Mouse (Mus musculus) embryonic facial prominence, embryonic 14.5 days (tissue): Measurements from ENCODE around the gene Pramef17. TPM values are rescaled to one million over a fixed set of nuclear protein-coding genes. Genes with fewer than 3 reads are reported as not detected.

Experiments used
- polyA plus RNA-seq: library from polyadenylated mRNA; unstranded; fragments of >200 nt; fragmentation: Nextera tagmentation; extraction: Ambion mirVana; gene quantifications from 2 replicates; pipeline ENCODE4 v1.2.1, GENCODE M21; 2014

Pramef17 gene
- polyA plus RNA-seq, 1 experiment from 2014 or later: not detected

Other genes starting within 250 kb of the Pramef17 start
- gene Gm13023, start 205.0 kb downstream of the Pramef17 start, polyA plus RNA-seq: not detected in 2 replicates
- gene Gm13084, start 178.3 kb downstream of the Pramef17 start, polyA plus RNA-seq: not detected in 2 replicates
- gene Gm13103, start 147.9 kb downstream of the Pramef17 start, polyA plus RNA-seq: not detected in 2 replicates
- not detected in 2 replicates for gene Pramef6, start 94.0 kb downstream of the Pramef17 start, polyA plus RNA-seq
- gene Pramef25, start 43.4 kb downstream of the Pramef17 start, polyA plus RNA-seq: not detected in 2 replicates
- not detected in 2 replicates for gene Gm13101, start 27.4 kb downstream of the Pramef17 start, polyA plus RNA-seq
- gene Pramel4, start 64.8 kb upstream of the Pramef17 start, polyA plus RNA-seq: not detected in 2 replicates
- not detected in 2 replicates for gene Gm13102, start 112.1 kb upstream of the Pramef17 start, polyA plus RNA-seq
- gene Oog3, start 168.3 kb upstream of the Pramef17 start, polyA plus RNA-seq: not detected in 2 replicates
- gene Oog2, start 196.3 kb upstream of the Pramef17 start, polyA plus RNA-seq: not detected in 2 replicates
- gene C87977, start 218.9 kb upstream of the Pramef17 start, polyA plus RNA-seq: not detected in 2 replicates